Mouse (Mus musculus) spleen, postnatal 14 days (tissue): ENCODE results near the gene Prdm15.

Source experiments
- DNase-seq, 2 experiments: peaks; one replicate each; pipeline ENCODE4 v3.0.0; 2021 to 2022; ENCODE audit warnings: low spot score in 2 of 2

Prdm15 gene

GRCm38 (mm10) chr16:97819532-97819931 lies 32.1 kb downstream of the Prdm15 start:
- no peak for DNase-seq

- DNase-seq = no peak
Observed at GRCm38 (mm10) chr16:97817414-97817813, 34.2 kb downstream of the Prdm15 start.

GRCm38 (mm10) chr16:97815269-97815668 lies 36.4 kb downstream of the Prdm15 start:
- no peak for DNase-seq

- DNase-seq = no peak
Observed at GRCm38 (mm10) chr16:97814060-97814459, 37.6 kb downstream of the Prdm15 start.

GRCm38 (mm10) chr16:97808881-97809280 lies 42.8 kb downstream of the Prdm15 start:
- DNase-seq = no peak

- DNase-seq = no peak
Observed at GRCm38 (mm10) chr16:97805646-97806045, 46.0 kb downstream of the Prdm15 start.

GRCm38 (mm10) chr16:97804680-97805547 lies 46.7 kb downstream of the Prdm15 start:
- DNase-seq = peak; percentile 34 to 59

DNA sequence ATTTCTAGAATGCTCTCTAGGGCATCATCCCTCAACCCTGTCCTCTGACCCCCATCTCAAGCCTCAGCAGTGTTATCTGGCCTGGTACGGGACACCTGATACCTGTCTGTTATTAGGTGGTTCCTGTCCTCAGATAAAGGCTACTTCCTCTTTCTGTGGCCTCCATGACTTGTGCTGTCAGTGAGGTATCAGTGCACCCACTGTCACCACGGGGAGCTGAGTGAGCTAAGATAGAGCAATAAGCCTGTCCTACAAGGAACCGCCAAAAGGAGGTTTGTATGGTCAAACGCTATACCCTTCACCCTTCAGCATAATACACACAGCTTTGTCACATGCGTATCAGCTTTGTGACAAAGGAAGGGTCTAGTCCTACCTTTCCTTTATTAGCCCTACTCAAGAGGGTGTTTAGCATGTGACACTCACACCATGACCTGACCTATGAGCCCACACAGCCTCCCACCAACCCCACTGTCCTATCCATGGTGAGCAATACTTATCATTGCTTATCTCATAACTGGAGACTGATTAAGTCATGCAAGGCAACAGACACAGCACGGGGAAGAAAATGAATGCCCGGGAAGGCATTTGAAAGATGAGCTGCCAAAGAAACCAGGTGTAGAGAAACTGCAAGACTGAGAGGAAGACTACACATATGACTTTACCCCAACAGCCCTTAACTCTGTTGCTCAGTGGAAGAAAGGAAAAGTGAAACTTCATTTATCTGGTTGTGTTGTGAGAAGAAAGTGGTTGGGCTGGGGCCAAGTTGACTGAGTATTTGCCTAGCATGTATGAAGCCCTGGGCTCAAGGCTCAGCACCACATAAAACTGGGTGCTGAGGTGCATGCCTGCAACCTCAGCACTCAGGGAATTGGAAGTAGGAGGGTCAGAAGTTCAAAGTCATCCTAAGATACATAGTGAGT lies 53.4 kb downstream of the Prdm15 start:
- no peak for DNase-seq

- no peak for DNase-seq
Observed at GRCm38 (mm10) chr16:97797212-97797611, 54.4 kb downstream of the Prdm15 start.

DNA sequence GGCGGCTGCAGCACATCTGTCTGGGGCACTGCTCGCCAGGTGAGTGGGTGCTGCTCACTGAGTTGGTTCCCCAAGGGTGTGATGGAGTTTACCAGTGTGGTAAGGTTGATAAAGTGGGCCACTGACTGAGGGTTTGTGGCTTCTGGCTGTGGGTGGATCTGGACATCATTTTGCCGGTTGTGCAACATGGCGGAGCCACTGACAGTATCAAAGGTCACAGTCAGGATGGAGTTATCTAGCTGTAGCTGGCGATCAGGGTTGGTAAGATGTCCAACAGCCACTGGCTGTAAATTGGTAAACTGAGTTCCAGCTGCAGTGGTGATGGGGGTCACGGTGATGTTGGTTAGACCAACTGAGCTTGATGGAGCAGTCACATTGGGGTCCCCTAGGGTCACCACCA lies 57.4 kb downstream of the Prdm15 start:
- no peak for DNase-seq

- DNase-seq = no peak
Observed at GRCm38 (mm10) chr16:97783057-97783456, 68.6 kb downstream of the Prdm15 start.

GRCm38 (mm10) chr16:97778353-97779025 lies 73.2 kb downstream of the Prdm15 start:
- DNase-seq = peak; percentile 17 to 52

DNA sequence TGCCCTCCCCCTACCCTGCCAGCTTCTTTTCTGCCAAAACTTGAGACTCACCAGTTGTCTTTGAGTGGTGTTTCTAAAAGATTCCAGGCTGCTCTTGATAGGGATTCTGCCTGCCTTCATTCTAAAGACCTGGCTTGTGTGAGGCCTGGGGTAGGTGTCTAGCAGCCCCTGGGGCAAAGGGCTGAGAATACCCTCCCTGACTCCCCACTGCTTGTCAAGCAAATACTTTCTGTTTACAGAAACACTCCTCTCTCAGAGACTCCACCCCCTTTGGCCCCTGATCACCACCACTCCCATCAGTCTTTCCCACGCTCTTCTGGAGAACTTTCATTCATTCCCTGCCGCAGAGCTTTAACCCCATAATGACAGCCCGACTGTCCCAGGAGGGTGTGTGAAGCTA lies 85.1 kb downstream of the Prdm15 start:
- no peak for DNase-seq

GRCm38 (mm10) chr16:97764626-97765025 lies 87.0 kb downstream of the Prdm15 start:
- no peak for DNase-seq

DNA sequence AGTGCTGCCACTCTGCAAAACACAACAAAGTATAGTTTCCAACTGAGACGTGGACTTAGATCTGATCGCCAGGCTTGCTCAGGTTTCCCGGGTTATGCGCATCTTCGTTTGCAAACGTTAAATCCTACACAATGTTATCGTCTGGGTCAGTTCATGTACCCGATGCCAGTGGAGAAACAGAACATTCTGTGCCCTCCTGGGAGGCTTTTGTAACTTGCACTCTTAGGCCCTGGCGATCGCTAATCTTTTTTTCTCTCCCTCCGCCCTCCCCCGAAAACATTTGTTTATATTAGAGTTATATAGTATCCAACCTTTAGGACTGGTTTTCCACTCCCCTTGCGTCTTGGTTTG lies 87.7 kb downstream of the Prdm15 start:
- no peak for DNase-seq

- DNase-seq = no peak
Observed at GRCm38 (mm10) chr16:97763061-97763989, 88.3 kb downstream of the Prdm15 start, which contains the start of gene Ripk4. TSS of gene Ripk4 (minus strand) at chr16:97763787.

DNA sequence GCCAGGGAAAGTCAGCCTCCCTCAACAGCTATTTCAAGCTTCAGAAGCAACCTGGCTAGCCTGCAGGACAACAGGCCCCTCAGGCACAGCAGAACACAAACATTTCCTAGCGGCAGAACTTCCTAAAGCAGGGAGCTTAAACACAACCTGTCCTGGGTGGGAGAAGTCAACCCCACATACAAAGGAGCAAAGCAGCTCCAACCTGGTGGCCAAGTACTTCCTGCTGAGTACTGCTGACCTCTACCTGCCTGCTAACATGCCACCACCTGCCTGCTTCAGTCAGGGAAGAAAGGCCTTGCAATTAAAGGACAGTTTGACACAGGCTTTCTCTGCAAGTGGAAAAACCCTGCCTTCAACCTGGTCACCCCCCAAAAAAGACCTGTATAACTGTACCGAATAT lies 89.9 kb downstream of the Prdm15 start:
- DNase-seq = no peak

- DNase-seq = no peak
Observed at GRCm38 (mm10) chr16:97759681-97760080, 92.0 kb downstream of the Prdm15 start.

DNA sequence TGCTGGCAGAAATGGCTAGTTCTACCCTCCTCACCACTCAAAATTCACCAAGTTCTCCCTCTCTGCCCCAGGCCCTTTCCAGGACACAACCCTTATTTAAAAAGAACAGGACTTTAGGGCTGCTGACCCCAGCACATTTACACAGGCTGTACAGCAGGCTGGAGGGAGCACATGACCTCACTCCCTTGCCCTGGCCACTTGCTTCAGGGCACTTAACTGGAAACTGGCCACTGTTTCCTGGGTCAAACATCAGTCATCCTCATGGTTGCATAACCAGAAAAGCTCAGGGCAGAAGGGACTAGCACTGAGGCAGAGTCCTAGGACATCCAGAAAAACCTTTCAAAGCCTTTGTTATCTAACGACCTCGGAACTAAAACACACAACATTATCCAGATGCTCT lies 93.4 kb downstream of the Prdm15 start:
- no peak for DNase-seq

DNA sequence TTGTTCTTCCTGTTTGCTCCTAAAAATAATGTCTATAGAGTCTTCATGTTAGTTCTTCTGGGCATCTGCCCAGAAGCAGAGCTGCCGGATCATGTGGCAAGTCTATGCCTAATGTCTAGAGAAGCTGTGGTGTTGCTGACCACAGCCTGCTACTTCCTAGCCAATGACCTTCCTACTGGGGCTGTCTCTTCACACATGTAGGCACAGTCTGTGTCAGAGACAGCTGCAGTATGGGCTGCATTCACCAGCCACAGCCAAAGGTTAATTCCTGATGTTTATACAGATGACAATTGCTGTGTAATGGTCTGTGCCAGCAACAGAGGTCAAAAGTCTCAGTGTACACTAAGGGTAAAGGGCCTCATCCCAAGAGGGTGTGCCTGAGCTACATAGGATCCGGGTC lies 95.2 kb downstream of the Prdm15 start:
- no peak for DNase-seq
